Mouse (Mus musculus) hindbrain, embryonic 12.5 days (tissue): ENCODE results near the gene Gnai2. TPM values are rescaled to one million over a fixed set of nuclear protein-coding genes. Genes with fewer than 3 reads are reported as not detected.

Source experiments
- ATAC-seq: fragments of 200-750 bp; cut with Nextera tagmentation; 2 replicates; pipeline ENCODE4 v1.8.0; 2017; ENCODE audit warnings: moderate TSS enrichment; ENCODE audit not compliant: low FRiP score
- H3K27ac ChIP-seq: fragments of 300-500 bp; sonication (generic); 2 replicates; pipeline ENCODE4 v1.5.1; 2016; ENCODE audit warnings: mild to moderate bottlenecking
- H3K27me3 ChIP-seq: fragments of 300-500 bp; sonication (generic); 2 replicates; pipeline ENCODE4 v1.6.1; 2016; ENCODE audit warnings: mild to moderate bottlenecking
- H3K36me3 ChIP-seq: fragments of 300-500 bp; sonication (generic); 2 replicates; pipeline ENCODE4 v1.6.1; 2016; ENCODE audit warnings: mild to moderate bottlenecking
- H3K4me1 ChIP-seq: fragments of 300-500 bp; sonication (generic); 2 replicates; pipeline ENCODE4 v1.6.1; 2016
- H3K4me2 ChIP-seq: fragments of 300-500 bp; sonication (generic); replicated peaks from 2 replicates; pipeline ENCODE4 v1.6.1; 2016; ENCODE audit warnings: mild to moderate bottlenecking
- H3K4me3 ChIP-seq: fragments of 300-500 bp; sonication (generic); 2 replicates; pipeline ENCODE4 v1.5.1; 2016; ENCODE audit warnings: mild to moderate bottlenecking
- H3K9ac ChIP-seq: fragments of 300-500 bp; sonication (generic); 2 replicates; pipeline ENCODE4 v1.6.1; 2016; ENCODE audit warnings: mild to moderate bottlenecking, moderate library complexity
- H3K9me3 ChIP-seq: fragments of 300-500 bp; sonication (generic); replicated peaks from 2 replicates; pipeline ENCODE4 v1.6.1; 2016; ENCODE audit warnings: mild to moderate bottlenecking
- WGBS: fragments of 180-500 bp; shearing (Covaris S2); methylation state at CpG from one replicate; pipeline ENCODE4 v1.1.7; 2016; 5-methylcytosine and 5-hydroxymethylcytosine counted together
- polyA plus RNA-seq: library from polyadenylated mRNA; unstranded; fragments of >200 nt; fragmentation: Nextera tagmentation; extraction: Ambion mirVana; gene quantifications from 2 replicates; pipeline ENCODE4 v1.2.1, GENCODE M21; 2016

Gene Gnai2
- polyA plus RNA-seq, 1 experiment from 2014 or later = 531 TPM

- 21% methylated on average over 20 of the region's 20 CpGs for WGBS
- H3K4me1 ChIP-seq = peaks cover 82% of the 10 kb centered on the region
- H3K27me3 ChIP-seq = no peaks in the 10 kb centered on the region
- no peak for ATAC-seq
- peak overlapping the region; percentile 97 for H3K27ac ChIP-seq
- H3K9me3 ChIP-seq = no peaks in the 10 kb centered on the region
- H3K4me3 ChIP-seq = peak overlapping the region; percentile 7; the same call in 1 of the 2 replicates
- H3K4me2 ChIP-seq = peak overlapping the region; percentile 99
- peaks cover 25% of the 10 kb centered on the region for H3K36me3 ChIP-seq
- H3K9ac ChIP-seq = peak overlapping the region; percentile 68
Observed at GRCm38 (mm10) chr9:107627387-107628255, 7.5 kb downstream of the Gnai2 start.

DNA sequence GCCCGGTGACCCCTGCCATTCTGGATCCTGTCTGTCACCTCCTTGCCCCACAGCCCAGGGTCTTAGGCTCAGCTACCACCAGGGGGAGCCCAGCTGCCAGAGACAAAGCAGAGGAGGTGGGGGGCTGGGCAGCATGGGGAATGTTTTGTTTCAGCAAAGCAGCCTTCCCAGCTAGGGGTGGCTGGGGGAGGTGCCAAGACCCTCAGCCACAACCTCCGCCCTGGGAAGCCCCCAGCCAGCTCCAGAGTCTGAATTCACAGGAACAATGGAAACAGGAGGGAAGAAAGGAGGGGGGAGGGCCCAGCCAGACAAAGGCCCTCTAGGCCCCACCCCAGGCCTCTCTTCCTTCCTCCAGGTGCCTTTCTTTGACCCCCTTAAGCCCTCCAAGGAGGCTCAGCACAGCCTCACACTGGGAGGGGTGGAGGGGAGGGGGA is 8.3 kb downstream of the Gnai2 start:
- Histone ChIP-seq H3K27me3 (no peaks in the 10 kb centered on the region), H3K4me1 (peaks cover 74% of the 10 kb centered on the region), H3K9ac (peak overlapping the region; percentile 68), H3K9me3 (no peaks in the 10 kb centered on the region), H3K4me3 (peak overlapping the region; percentile 3; the same call in 1 of the 2 replicates), H3K36me3 (peaks cover 32% of the 10 kb centered on the region), H3K4me2 (peak overlapping the region; percentile 99), H3K27ac (peak overlapping the region; percentile 97)
- ATAC-seq = peak; percentile 72
- WGBS = 0% methylated on average over 2 of the region's 2 CpGs

DNA sequence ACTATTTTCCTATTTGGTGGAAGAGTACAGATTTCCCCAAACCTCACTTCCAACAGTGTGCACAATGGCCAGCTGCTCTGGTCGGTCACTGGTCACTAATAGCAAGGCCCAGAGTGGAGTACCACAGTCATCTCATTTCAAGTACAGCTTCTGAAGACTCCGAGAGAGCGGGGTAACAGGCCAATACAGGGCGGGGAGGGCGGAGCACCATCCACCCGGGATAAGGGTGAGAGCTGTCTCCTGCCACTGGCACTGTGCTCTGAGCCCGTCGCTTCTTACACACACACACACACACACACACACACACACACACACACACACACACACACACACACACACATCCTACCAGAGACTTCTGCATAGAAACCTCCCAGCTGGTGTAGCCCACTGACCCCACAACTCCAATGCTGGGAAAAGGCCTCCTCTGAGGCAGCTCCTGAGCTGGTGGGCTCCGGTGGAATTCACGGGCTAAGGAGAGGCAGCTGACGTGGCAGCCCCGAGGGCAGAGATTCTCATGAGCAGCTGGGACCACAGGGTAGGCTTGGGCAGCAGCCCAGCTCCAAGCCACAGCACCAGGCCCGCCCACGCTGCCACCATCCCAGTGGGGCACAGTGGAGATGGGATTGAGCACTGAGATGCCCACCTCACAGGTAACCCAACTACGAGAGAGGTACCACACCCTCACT is 8.9 kb downstream of the Gnai2 start:
- H3K9ac ChIP-seq = peak overlapping the region; percentile 68
- peak; percentile 45 for ATAC-seq
- peaks cover 69% of the 10 kb centered on the region for H3K4me1 ChIP-seq
- peaks cover 33% of the 10 kb centered on the region for H3K36me3 ChIP-seq
- peak overlapping the region; percentile 3; the same call in 1 of the 2 replicates for H3K4me3 ChIP-seq
- peak overlapping the region; percentile 99 for H3K4me2 ChIP-seq
- H3K27me3 ChIP-seq = no peaks in the 10 kb centered on the region
- peak overlapping the region; percentile 97 for H3K27ac ChIP-seq
- no peaks in the 10 kb centered on the region for H3K9me3 ChIP-seq
- 31% methylated on average over 14 of the region's 15 CpGs for WGBS

GRCm38 (mm10) chr9:107625351-107626128 is 9.6 kb downstream of the Gnai2 start:
- peaks cover 35% of the 10 kb centered on the region for H3K36me3 ChIP-seq
- no peaks in the 10 kb centered on the region for H3K9me3 ChIP-seq
- WGBS = 89% methylated on average over 12 of the region's 12 CpGs
- ATAC-seq = no peak
- H3K27me3 ChIP-seq = no peaks in the 10 kb centered on the region
- H3K27ac ChIP-seq = peak overlapping the region; percentile 97
- no peak overlapping the region for H3K4me3 ChIP-seq
- H3K4me2 ChIP-seq = no peak overlapping the region
- peaks cover 61% of the 10 kb centered on the region for H3K4me1 ChIP-seq
- peak overlapping the region; percentile 68 for H3K9ac ChIP-seq

DNA sequence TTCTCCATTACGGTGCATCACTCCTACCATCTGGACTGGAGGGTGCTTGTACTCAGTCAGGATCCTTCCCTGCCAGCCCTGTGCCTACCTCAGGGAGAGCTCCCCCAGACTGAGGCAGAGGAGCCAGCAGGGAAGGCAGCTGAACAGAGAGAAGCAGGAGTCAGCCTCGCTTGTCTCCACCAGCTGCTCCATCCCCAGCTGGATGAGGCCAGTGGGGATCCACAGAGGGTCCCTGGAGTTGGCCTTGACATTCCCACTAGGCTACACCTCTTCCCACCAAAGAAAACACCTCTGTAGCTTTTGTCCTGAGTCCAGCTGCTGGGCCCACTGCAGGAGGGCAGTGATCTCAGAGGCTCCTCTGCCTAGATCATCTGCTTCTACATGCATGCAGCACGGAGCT is 10.2 kb downstream of the Gnai2 start:
- Histone ChIP-seq H3K9me3 (no peaks in the 10 kb centered on the region), H3K27me3 (no peaks in the 10 kb centered on the region), H3K4me2 (no peak overlapping the region), H3K4me1 (peaks cover 56% of the 10 kb centered on the region), H3K9ac (peak overlapping the region; percentile 33; the same call in 1 of the 2 replicates), H3K27ac (peak overlapping the region; percentile 23), H3K4me3 (no peak overlapping the region), H3K36me3 (peaks cover 41% of the 10 kb centered on the region)
- WGBS = 80% methylated on average over 3 of the region's 3 CpGs
- no peak for ATAC-seq

DNA sequence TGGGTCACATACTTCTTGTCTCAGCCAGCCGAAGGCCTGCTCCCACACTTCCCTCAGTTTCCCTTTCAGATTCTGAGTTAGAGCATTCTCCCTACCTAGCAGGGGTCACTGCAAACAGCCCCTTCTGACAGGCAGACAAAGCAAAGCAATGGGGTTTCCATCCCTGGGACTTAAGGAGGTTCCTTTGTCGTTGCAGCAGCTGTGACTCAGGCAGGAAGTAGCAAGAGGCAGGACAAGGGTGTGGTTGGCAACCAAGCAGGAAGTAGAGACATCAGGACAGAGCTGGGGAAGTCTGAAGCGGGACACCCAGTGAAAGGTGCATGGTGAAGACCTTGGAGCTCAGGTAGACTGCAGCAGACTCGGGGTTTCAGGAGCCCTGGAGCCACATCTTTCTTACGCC is 10.6 kb downstream of the Gnai2 start:
- H3K4me2 ChIP-seq = no peak overlapping the region
- peak overlapping the region; percentile 23; the same call in 1 of the 2 replicates for H3K27ac ChIP-seq
- H3K4me3 ChIP-seq = no peak overlapping the region
- H3K27me3 ChIP-seq = no peaks in the 10 kb centered on the region
- peaks cover 56% of the 10 kb centered on the region for H3K4me1 ChIP-seq
- H3K9me3 ChIP-seq = no peaks in the 10 kb centered on the region
- WGBS = 74% methylated on average over 5 of the region's 5 CpGs
- H3K36me3 ChIP-seq = peaks cover 45% of the 10 kb centered on the region
- peak overlapping the region; percentile 38; the same call in 1 of the 2 replicates for H3K9ac ChIP-seq
- ATAC-seq = no peak

DNA sequence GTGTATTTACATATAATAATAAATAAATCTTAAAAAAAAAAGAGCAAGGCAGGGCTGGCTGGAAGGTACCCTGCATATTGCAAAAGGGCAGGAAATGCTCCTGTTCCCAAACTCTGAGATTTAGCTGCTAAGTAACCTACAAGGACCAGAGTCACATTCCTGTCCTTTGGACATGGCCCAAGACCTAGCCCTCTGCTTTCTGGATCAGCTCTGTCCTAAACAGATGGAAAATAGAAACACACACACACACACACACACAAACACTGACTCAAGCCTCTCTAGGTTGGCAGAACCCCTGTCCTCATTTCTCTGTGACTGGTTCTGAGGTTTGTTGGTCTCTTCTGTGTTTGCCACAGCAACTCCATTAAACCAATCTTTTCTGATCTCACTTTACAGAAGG is 14.2 kb downstream of the Gnai2 start:
- Histone ChIP-seq H3K27me3 (no peaks in the 10 kb centered on the region), H3K4me3 (no peak overlapping the region), H3K9me3 (no peaks in the 10 kb centered on the region), H3K9ac (no peak overlapping the region), H3K36me3 (peaks cover 73% of the 10 kb centered on the region), H3K4me1 (peaks cover 28% of the 10 kb centered on the region), H3K27ac (no peak overlapping the region), H3K4me2 (no peak overlapping the region)
- ATAC-seq = no peak

- Histone ChIP-seq H3K4me1 (peaks cover 26% of the 10 kb centered on the region), H3K4me3 (no peak overlapping the region), H3K9ac (no peak overlapping the region), H3K27me3 (no peaks in the 10 kb centered on the region), H3K27ac (peak overlapping the region; percentile 40; the same call in 1 of the 2 replicates), H3K4me2 (no peak overlapping the region), H3K36me3 (peaks cover 75% of the 10 kb centered on the region), H3K9me3 (no peaks in the 10 kb centered on the region)
- no peak for ATAC-seq
- 86% methylated on average over 13 of the region's 13 CpGs for WGBS
Observed at GRCm38 (mm10) chr9:107619546-107619879, 15.7 kb downstream of the Gnai2 start.

DNA sequence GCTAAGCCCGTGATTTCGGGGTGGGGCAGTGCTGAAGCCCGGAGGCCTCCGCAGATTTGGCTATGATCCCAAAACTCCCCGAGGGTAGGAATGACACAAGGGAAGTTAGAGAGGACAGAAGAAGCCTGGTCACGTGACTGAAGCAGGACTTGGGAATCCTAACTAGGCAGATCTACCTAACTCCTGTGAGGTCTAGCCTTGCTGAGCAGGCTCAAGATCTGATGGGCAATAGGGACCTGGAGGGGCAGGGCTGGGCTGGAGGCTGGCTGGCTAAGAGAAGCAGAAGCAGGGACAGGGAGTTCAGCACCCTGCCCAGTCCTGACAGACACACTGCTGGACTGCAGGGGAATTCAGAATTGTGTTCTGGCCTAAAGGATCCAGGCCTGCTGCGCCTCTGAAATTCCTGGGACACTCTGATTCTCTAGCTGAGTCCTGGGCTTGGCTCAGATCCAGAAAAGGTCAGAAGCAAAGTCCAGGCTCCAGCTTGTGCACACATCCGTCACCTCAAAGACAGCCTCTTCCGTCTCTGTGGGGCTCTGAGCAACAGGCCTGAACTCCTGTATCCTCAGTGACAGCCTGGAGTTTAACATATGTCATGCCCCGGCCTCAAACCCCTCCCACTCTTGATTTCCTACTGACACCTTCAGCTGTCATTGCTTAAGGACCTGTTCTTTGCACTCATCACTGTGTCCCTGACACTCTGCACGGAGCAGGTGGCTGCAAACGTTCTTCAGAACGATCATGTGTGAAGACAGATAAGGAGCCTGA is 16.2 kb downstream of the Gnai2 start:
- Histone ChIP-seq H3K36me3 (peaks cover 77% of the 10 kb centered on the region), H3K9me3 (no peaks in the 10 kb centered on the region), H3K27ac (peak overlapping the region; percentile 40; the same call in 1 of the 2 replicates), H3K4me2 (no peak overlapping the region), H3K4me3 (no peak overlapping the region), H3K4me1 (peaks cover 25% of the 10 kb centered on the region), H3K9ac (no peak overlapping the region), H3K27me3 (no peaks in the 10 kb centered on the region)
- 63% methylated on average over 13 of the region's 13 CpGs for WGBS
- no peak for ATAC-seq

GRCm38 (mm10) chr9:107618098-107618497 is 17.1 kb downstream of the Gnai2 start:
- 92% methylated on average over 6 of the region's 6 CpGs for WGBS
- no peaks in the 10 kb centered on the region for H3K9me3 ChIP-seq
- no peak overlapping the region for H3K4me2 ChIP-seq
- no peak overlapping the region for H3K9ac ChIP-seq
- peak overlapping the region; percentile 40; the same call in 1 of the 2 replicates for H3K27ac ChIP-seq
- no peaks in the 10 kb centered on the region for H3K27me3 ChIP-seq
- no peak overlapping the region for H3K4me3 ChIP-seq
- no peak for ATAC-seq
- peaks cover 27% of the 10 kb centered on the region for H3K4me1 ChIP-seq
- peaks cover 76% of the 10 kb centered on the region for H3K36me3 ChIP-seq

GRCm38 (mm10) chr9:107617461-107617860 is 17.7 kb downstream of the Gnai2 start:
- peaks cover 69% of the 10 kb centered on the region for H3K36me3 ChIP-seq
- H3K27ac ChIP-seq = no peak overlapping the region
- H3K27me3 ChIP-seq = no peaks in the 10 kb centered on the region
- ATAC-seq = no peak
- WGBS = 67% methylated on average over 2 of the region's 2 CpGs
- peaks cover 30% of the 10 kb centered on the region for H3K4me1 ChIP-seq
- no peak overlapping the region for H3K9ac ChIP-seq
- H3K9me3 ChIP-seq = no peaks in the 10 kb centered on the region
- no peak overlapping the region for H3K4me3 ChIP-seq
- H3K4me2 ChIP-seq = no peak overlapping the region
